Mouse (Mus musculus): ENCODE data around the gene Topaz1. TPM values are rescaled to one million over a fixed set of nuclear protein-coding genes. Genes with fewer than 3 reads are reported as not detected.

Topaz1 gene
- total RNA-seq (2017): not detected in 3 replicates

- no peak for ATAC-seq (replicated peaks; ENCODE audit: insufficient number of reproducible peaks, low FRiP score, low TSS enrichment, poor library complexity, severe bottlenecking)
Measured at GRCm38 (mm10) chr9:122747060-122747459, at the start of gene Topaz1. Gene Topaz1 (plus strand): TSS chr9:122747346.

- ATAC-seq (replicated peaks; ENCODE audit: insufficient number of reproducible peaks, low FRiP score, low TSS enrichment, poor library complexity, severe bottlenecking): no peak
Measured at GRCm38 (mm10) chr9:122701817-122702216, 45.3 kb upstream of the Topaz1 start.

- ATAC-seq (replicated peaks; ENCODE audit: insufficient number of reproducible peaks, low FRiP score, low TSS enrichment, poor library complexity, severe bottlenecking): no peak
Measured at GRCm38 (mm10) chr9:122713836-122714235, 33.3 kb upstream of the Topaz1 start.

GRCm38 (mm10) chr9:122715046-122715445 is 32.1 kb upstream of the Topaz1 start:
- ATAC-seq (replicated peaks; ENCODE audit: insufficient number of reproducible peaks, low FRiP score, low TSS enrichment, poor library complexity, severe bottlenecking): no peak

- ATAC-seq (replicated peaks; ENCODE audit: insufficient number of reproducible peaks, low FRiP score, low TSS enrichment, poor library complexity, severe bottlenecking): no peak
Measured at GRCm38 (mm10) chr9:122716131-122716921, 30.8 kb upstream of the Topaz1 start.

GRCm38 (mm10) chr9:122722296-122722695 is 24.9 kb upstream of the Topaz1 start:
- no peak for ATAC-seq (replicated peaks; ENCODE audit: insufficient number of reproducible peaks, low FRiP score, low TSS enrichment, poor library complexity, severe bottlenecking)

- ATAC-seq (replicated peaks; ENCODE audit: insufficient number of reproducible peaks, low FRiP score, low TSS enrichment, poor library complexity, severe bottlenecking): no peak
Measured at GRCm38 (mm10) chr9:122725046-122725765, 21.9 kb upstream of the Topaz1 start.

GRCm38 (mm10) chr9:122729500-122729899 is 17.6 kb upstream of the Topaz1 start:
- peak; percentile 40; the same call in 1 of the 2 replicates for ATAC-seq (replicated peaks; ENCODE audit: insufficient number of reproducible peaks, low FRiP score, low TSS enrichment, poor library complexity, severe bottlenecking)

- no peak for ATAC-seq (replicated peaks; ENCODE audit: insufficient number of reproducible peaks, low FRiP score, low TSS enrichment, poor library complexity, severe bottlenecking)
Measured at GRCm38 (mm10) chr9:122732126-122732810, 14.9 kb upstream of the Topaz1 start.

- ATAC-seq (replicated peaks; ENCODE audit: insufficient number of reproducible peaks, low FRiP score, low TSS enrichment, poor library complexity, severe bottlenecking): no peak
Measured at GRCm38 (mm10) chr9:122733222-122733621, 13.9 kb upstream of the Topaz1 start.

GRCm38 (mm10) chr9:122734934-122735333 is 12.2 kb upstream of the Topaz1 start:
- ATAC-seq (replicated peaks; ENCODE audit: insufficient number of reproducible peaks, low FRiP score, low TSS enrichment, poor library complexity, severe bottlenecking): no peak

- ATAC-seq (replicated peaks; ENCODE audit: insufficient number of reproducible peaks, low FRiP score, low TSS enrichment, poor library complexity, severe bottlenecking): no peak
Measured at GRCm38 (mm10) chr9:122736001-122736400, 11.1 kb upstream of the Topaz1 start.

- ATAC-seq (replicated peaks; ENCODE audit: insufficient number of reproducible peaks, low FRiP score, low TSS enrichment, poor library complexity, severe bottlenecking): no peak
Measured at GRCm38 (mm10) chr9:122736742-122737141, 10.4 kb upstream of the Topaz1 start.

- ATAC-seq (replicated peaks; ENCODE audit: insufficient number of reproducible peaks, low FRiP score, low TSS enrichment, poor library complexity, severe bottlenecking): no peak
Measured at GRCm38 (mm10) chr9:122745879-122746278, 1.3 kb upstream of the Topaz1 start.

- no peak for ATAC-seq (replicated peaks; ENCODE audit: insufficient number of reproducible peaks, low FRiP score, low TSS enrichment, poor library complexity, severe bottlenecking)
Measured at GRCm38 (mm10) chr9:122757614-122758013, 10.5 kb downstream of the Topaz1 start.

- no peak for ATAC-seq (replicated peaks; ENCODE audit: insufficient number of reproducible peaks, low FRiP score, low TSS enrichment, poor library complexity, severe bottlenecking)
Measured at GRCm38 (mm10) chr9:122760111-122760510, 13.0 kb downstream of the Topaz1 start.

- peak; percentile 22; the same call in 1 of the 2 replicates for ATAC-seq (replicated peaks; ENCODE audit: insufficient number of reproducible peaks, low FRiP score, low TSS enrichment, poor library complexity, severe bottlenecking)
Measured at GRCm38 (mm10) chr9:122785231-122785630, 38.1 kb downstream of the Topaz1 start.

- no peak for ATAC-seq (replicated peaks; ENCODE audit: insufficient number of reproducible peaks, low FRiP score, low TSS enrichment, poor library complexity, severe bottlenecking)
Measured at GRCm38 (mm10) chr9:122786534-122786933, 39.4 kb downstream of the Topaz1 start.

GRCm38 (mm10) chr9:122805053-122805844 is 58.1 kb downstream of the Topaz1 start, which contains the start of gene Tcaim:
Gene Tcaim (plus strand): TSS chr9:122805539.
- peak; percentile 92 for ATAC-seq (replicated peaks; ENCODE audit: insufficient number of reproducible peaks, low FRiP score, low TSS enrichment, poor library complexity, severe bottlenecking)

All from monocyte, adult 5-6 weeks (primary cell).